Mouse (Mus musculus): ENCODE data around the gene Tmem160. TPM values are rescaled to one million over a fixed set of nuclear protein-coding genes. Genes with fewer than 3 reads are reported as not detected.

Tmem160 gene
- polyA plus RNA-seq, 1 experiment from 2014 or later: 90.2 TPM

DNA sequence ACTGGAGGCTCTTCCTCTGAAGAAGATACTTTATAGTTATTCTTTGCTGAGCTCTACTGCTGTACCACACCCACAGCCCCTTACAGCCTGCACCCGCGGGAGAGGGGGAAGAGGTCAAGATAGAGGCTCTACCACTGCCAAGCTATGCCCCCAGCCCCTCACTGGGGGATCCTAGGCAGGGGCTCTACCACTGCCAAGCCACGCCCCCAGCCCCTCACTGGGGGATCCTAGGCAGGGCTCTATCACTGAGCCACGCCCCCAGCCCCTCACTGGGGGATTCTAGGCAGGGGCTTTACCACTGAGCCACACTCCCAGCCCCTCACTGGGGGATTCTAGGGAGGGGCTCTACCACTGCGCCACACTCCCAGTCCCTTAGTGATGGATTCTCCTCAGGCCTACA is 3.7 kb downstream of the Tmem160 start:
- Histone ChIP-seq H3K36me3 (peaks cover 26% of the 10 kb centered on the region), H3K4me3 (no peak overlapping the region), H3K9me3 (0 out of 2 replicates have a peak, but pooled peaks cover 3% of the 10 kb centered on the region), H3K4me1 (peaks cover 12% of the 10 kb centered on the region), H3K27ac (no peak overlapping the region), H3K27me3 (ENCODE audit: insufficient read depth, poor library complexity, severe bottlenecking) (peaks cover 13% of the 10 kb centered on the region)
- 70% methylated on average over 5 of the region's 5 CpGs for WGBS
- DNase-seq (ENCODE audit: low spot score): no peak

DNA sequence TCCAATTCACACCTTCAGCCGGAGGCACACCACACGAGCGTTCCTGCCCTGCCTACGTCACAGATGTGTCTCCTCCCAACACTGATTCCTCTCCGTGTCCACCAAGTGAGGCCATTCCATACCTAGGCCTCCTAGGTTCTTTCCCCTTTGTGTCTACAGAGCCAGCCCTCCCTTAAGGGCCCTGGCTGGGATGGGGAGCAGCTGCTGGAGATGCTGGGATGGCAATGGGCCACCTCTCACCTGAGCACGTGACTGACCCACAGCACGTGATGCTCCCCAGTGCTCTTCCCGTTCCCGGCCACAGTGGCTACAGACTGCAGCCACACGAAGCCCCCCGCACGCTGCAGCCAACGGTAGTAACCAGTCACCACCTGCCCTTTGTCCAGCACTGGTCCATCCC is 8.0 kb downstream of the Tmem160 start:
- Histone ChIP-seq H3K36me3 (peaks cover 17% of the 10 kb centered on the region), H3K9me3 (0 out of 2 replicates have a peak, but pooled peaks cover 3% of the 10 kb centered on the region), H3K4me1 (no peaks in the 10 kb centered on the region), H3K27me3 (ENCODE audit: insufficient read depth, poor library complexity, severe bottlenecking) (peaks cover 31% of the 10 kb centered on the region), H3K4me3 (no peak overlapping the region), H3K27ac (no peak overlapping the region)
- no peak for DNase-seq (ENCODE audit: low spot score)
- 60% methylated on average over 13 of the region's 13 CpGs for WGBS

- Histone ChIP-seq H3K27ac (no peak overlapping the region), H3K27me3 (ENCODE audit: insufficient read depth, poor library complexity, severe bottlenecking) (peaks cover 31% of the 10 kb centered on the region), H3K4me3 (no peak overlapping the region), H3K4me1 (no peaks in the 10 kb centered on the region), H3K9me3 (0 out of 2 replicates have a peak, but pooled peaks cover 3% of the 10 kb centered on the region), H3K36me3 (peaks cover 11% of the 10 kb centered on the region)
- no peak for DNase-seq (ENCODE audit: low spot score)
- WGBS: 59% methylated on average over 6 of the region's 6 CpGs
These were observed 8.6 kb downstream of the Tmem160 start for GRCm38 (mm10) chr7:16461151-16461550.

DNA sequence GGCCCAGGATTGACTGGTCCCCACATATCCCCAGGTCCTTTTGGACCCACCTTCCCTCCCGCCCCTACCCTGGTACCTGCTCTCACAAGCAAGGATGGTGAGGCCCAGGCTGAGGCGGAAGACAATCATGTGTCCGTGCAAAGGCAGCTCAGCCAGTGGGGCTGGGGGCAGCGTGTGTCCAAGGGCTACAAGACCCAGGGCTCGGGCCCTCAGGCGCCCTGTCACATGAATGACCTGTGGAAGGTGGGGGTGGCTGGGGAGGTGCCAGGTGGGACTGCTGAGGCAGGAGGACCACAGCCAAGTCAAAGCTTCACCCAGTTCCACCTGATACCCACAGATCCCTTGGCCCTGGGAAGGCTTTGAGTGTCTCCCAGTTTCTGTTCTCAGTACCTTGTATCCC is 9.1 kb downstream of the Tmem160 start:
- no peaks in the 10 kb centered on the region for H3K4me1 ChIP-seq
- no peak overlapping the region for H3K27ac ChIP-seq
- no peak overlapping the region for H3K4me3 ChIP-seq
- DNase-seq (ENCODE audit: low spot score): no peak
- H3K36me3 ChIP-seq: peaks cover 7% of the 10 kb centered on the region
- WGBS: 78% methylated on average over 6 of the region's 6 CpGs
- 0 out of 2 replicates have a peak, but pooled peaks cover 3% of the 10 kb centered on the region for H3K9me3 ChIP-seq
- peaks cover 31% of the 10 kb centered on the region for H3K27me3 ChIP-seq (ENCODE audit: insufficient read depth, poor library complexity, severe bottlenecking)

GRCm38 (mm10) chr7:16463214-16463613 is 10.6 kb downstream of the Tmem160 start:
- Histone ChIP-seq H3K27me3 (ENCODE audit: insufficient read depth, poor library complexity, severe bottlenecking) (peaks cover 36% of the 10 kb centered on the region), H3K4me3 (no peak overlapping the region), H3K9me3 (0 out of 2 replicates have a peak, but pooled peaks cover 3% of the 10 kb centered on the region), H3K27ac (no peak overlapping the region), H3K36me3 (no peaks in the 10 kb centered on the region), H3K4me1 (peaks cover 8% of the 10 kb centered on the region; the same call in 1 of the 2 replicates)
- peak; percentile 89 for DNase-seq (ENCODE audit: low spot score)
- 6% methylated on average over 14 of the region's 14 CpGs for WGBS

GRCm38 (mm10) chr7:16465160-16465559 is 12.6 kb downstream of the Tmem160 start:
- WGBS: 13% methylated on average over 8 of the region's 8 CpGs
- no peaks in the 10 kb centered on the region for H3K9me3 ChIP-seq
- H3K4me1 ChIP-seq: peaks cover 8% of the 10 kb centered on the region; the same call in 1 of the 2 replicates
- H3K36me3 ChIP-seq: no peaks in the 10 kb centered on the region
- no peak for DNase-seq (ENCODE audit: low spot score)
- H3K4me3 ChIP-seq: no peak overlapping the region
- H3K27me3 ChIP-seq (ENCODE audit: insufficient read depth, poor library complexity, severe bottlenecking): peaks cover 54% of the 10 kb centered on the region
- H3K27ac ChIP-seq: no peak overlapping the region

GRCm38 (mm10) chr7:16465568-16465967 is 13.0 kb downstream of the Tmem160 start:
- no peak for DNase-seq (ENCODE audit: low spot score)
- Histone ChIP-seq H3K27me3 (ENCODE audit: insufficient read depth, poor library complexity, severe bottlenecking) (peaks cover 54% of the 10 kb centered on the region), H3K9me3 (no peaks in the 10 kb centered on the region), H3K4me3 (no peak overlapping the region), H3K36me3 (no peaks in the 10 kb centered on the region), H3K4me1 (peaks cover 8% of the 10 kb centered on the region; the same call in 1 of the 2 replicates), H3K27ac (no peak overlapping the region)
- WGBS: 86% methylated on average over 5 of the region's 5 CpGs

- H3K4me3 ChIP-seq: no peak overlapping the region
- H3K27ac ChIP-seq: no peak overlapping the region
- H3K27me3 ChIP-seq (ENCODE audit: insufficient read depth, poor library complexity, severe bottlenecking): peaks cover 54% of the 10 kb centered on the region
- H3K9me3 ChIP-seq: no peaks in the 10 kb centered on the region
- DNase-seq (ENCODE audit: low spot score): no peak
- H3K4me1 ChIP-seq: peaks cover 8% of the 10 kb centered on the region; the same call in 1 of the 2 replicates
- 49% methylated on average over 4 of the region's 4 CpGs for WGBS
- H3K36me3 ChIP-seq: no peaks in the 10 kb centered on the region
These were observed 14.0 kb downstream of the Tmem160 start for GRCm38 (mm10) chr7:16466565-16466964.

GRCm38 (mm10) chr7:16468115-16468514 is 15.5 kb downstream of the Tmem160 start:
- H3K27ac ChIP-seq: no peak overlapping the region
- peaks cover 62% of the 10 kb centered on the region for H3K27me3 ChIP-seq (ENCODE audit: insufficient read depth, poor library complexity, severe bottlenecking)
- H3K4me3 ChIP-seq: no peak overlapping the region
- 33% methylated on average over 5 of the region's 5 CpGs for WGBS
- H3K4me1 ChIP-seq: peaks cover 8% of the 10 kb centered on the region; the same call in 1 of the 2 replicates
- no peaks in the 10 kb centered on the region for H3K36me3 ChIP-seq
- DNase-seq (ENCODE audit: low spot score): no peak
- no peaks in the 10 kb centered on the region for H3K9me3 ChIP-seq

DNA sequence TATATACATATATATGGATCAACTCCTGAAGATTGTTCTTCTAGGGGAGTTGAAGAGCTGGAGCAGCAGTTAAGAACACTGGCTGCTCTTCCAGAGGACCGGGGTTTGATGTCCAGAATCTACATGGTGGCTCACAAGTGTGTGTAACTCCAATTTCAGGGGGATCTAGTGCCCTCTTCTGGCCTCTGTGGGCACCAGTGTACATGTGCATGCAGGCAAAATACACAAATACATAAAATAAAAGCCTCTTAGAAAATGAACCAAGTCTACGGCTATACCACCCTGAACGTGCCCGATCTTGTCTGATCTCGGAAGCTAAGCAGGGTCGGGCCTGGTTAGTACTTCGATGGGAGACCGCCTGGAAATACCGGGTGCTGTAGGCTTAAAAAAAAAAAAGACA is 19.0 kb downstream of the Tmem160 start:
- Histone ChIP-seq H3K4me1 (peaks cover 22% of the 10 kb centered on the region), H3K4me3 (no peak overlapping the region), H3K36me3 (no peaks in the 10 kb centered on the region), H3K27ac (no peak overlapping the region), H3K9me3 (no peaks in the 10 kb centered on the region), H3K27me3 (ENCODE audit: insufficient read depth, poor library complexity, severe bottlenecking) (peaks cover 89% of the 10 kb centered on the region)
- WGBS: 43% methylated on average over 9 of the region's 9 CpGs
- DNase-seq (ENCODE audit: low spot score): no peak

DNA sequence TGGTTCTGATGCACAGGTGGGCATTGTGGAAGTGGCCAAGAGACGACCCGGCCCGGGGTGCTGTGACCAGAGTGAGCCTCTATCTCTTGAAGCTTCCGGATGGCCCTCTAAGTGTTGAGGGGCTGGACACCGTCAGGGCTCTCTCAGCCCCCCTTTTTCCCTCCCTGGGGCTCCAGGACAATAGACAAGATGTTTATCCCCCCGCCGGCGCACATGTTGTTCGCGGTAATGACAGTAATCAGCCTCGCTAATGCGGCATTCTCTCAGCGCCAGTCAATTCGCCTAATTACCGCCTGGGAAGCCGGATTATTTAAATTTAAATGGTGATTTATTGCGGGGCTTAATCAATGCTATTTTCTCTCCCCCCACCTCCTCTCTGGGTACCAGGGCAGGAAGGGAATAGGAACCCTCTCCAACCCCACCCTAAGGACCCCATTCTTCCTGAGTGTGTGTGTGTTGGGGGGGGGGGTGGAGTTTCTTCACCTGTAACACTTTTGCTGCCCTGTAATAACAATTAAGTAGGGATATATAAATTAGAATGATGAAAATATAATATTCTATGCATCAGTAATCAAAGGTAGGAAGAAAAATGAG is 19.6 kb downstream of the Tmem160 start:
- no peaks in the 10 kb centered on the region for H3K9me3 ChIP-seq

DNA sequence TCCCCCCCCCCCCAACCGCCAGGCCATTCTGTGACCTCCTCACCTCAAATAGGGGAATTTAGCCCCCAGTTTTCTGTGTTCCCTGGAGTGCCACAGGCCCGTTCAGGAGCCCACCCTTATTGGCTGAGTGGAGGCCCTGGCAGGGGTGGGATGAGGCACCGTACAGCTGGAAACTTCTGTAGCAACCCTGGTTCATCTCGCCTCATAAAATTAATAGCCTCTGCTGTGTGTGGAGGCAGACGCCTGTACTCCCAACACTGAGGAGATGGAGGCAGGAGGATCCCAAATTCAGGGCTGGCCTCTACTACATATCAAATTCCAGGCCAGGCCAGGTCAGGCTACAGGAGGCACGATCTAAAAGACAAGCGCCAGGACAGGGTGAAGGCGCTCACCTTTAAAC is 21.3 kb downstream of the Tmem160 start:
- no peak overlapping the region for H3K4me3 ChIP-seq
- H3K4me1 ChIP-seq: peaks cover 18% of the 10 kb centered on the region
- peaks cover 92% of the 10 kb centered on the region for H3K27me3 ChIP-seq (ENCODE audit: insufficient read depth, poor library complexity, severe bottlenecking)
- H3K9me3 ChIP-seq: no peaks in the 10 kb centered on the region
- DNase-seq (ENCODE audit: low spot score): no peak
- H3K36me3 ChIP-seq: no peaks in the 10 kb centered on the region
- H3K27ac ChIP-seq: no peak overlapping the region
- WGBS: 57% methylated on average over 8 of the region's 8 CpGs

More for the DNA sequence above, 19.6 kb downstream of the Tmem160 start:
- Histone ChIP-seq H3K4me1 (peaks cover 26% of the 10 kb centered on the region), H3K36me3 (no peaks in the 10 kb centered on the region), H3K27ac (no peak overlapping the region), H3K27me3 (ENCODE audit: insufficient read depth, poor library complexity, severe bottlenecking) (peaks cover 95% of the 10 kb centered on the region), H3K4me3 (no peak overlapping the region)
- 9% methylated on average over 17 of the region's 17 CpGs for WGBS
- DNase-seq (ENCODE audit: low spot score): no peak

DNA sequence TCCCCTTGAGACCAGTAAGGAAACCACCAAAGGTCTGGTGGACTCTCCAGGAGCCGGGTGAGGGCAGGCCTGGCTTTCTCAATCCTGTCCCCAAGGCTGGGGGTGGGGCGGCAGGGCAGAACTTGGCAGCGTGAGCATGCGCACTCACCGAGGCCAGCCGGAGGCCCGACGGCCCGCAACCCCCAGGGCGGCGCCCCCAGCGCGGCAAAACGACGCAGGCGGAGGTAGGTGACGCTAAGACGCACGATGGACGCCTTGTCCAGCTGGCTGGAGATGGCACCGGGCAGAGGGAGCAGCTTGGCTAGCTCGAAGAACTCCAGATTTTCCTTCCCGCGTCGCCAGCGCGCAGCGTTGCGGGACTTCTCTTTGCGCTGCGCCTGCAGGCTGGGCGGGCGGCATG is 21.9 kb downstream of the Tmem160 start:
- no peak overlapping the region for H3K27ac ChIP-seq
- peak overlapping the region; percentile 48 for H3K4me3 ChIP-seq
- no peaks in the 10 kb centered on the region for H3K9me3 ChIP-seq
- peaks cover 18% of the 10 kb centered on the region for H3K4me1 ChIP-seq
- H3K27me3 ChIP-seq (ENCODE audit: insufficient read depth, poor library complexity, severe bottlenecking): peaks cover 86% of the 10 kb centered on the region
- no peak for DNase-seq (ENCODE audit: low spot score)
- H3K36me3 ChIP-seq: no peaks in the 10 kb centered on the region
- 4% methylated on average over 33 of the region's 33 CpGs for WGBS

DNA sequence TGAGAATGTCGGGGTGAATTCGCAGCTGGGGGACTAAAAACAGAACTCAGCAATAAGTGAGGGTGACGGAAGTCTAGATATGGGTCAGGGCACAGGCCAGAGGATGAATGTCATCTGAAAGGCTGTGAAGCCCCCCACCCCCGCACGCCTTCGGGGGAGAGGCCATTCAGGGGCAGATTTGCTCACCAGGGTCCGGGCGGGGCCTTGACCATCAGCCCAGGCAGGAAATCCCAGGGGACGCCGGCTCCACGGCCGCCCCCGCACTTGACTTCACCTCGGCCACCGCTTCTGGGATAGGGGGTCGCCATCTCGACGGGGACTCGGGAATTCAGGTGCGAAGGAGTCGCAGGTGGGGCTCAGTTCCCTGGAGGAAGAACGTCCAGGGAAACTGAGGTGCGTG is 22.7 kb downstream of the Tmem160 start:
- Histone ChIP-seq H3K4me1 (peaks cover 18% of the 10 kb centered on the region), H3K36me3 (no peaks in the 10 kb centered on the region), H3K27ac (no peak overlapping the region), H3K4me3 (peak overlapping the region; percentile 40), H3K27me3 (ENCODE audit: insufficient read depth, poor library complexity, severe bottlenecking) (peaks cover 81% of the 10 kb centered on the region), H3K9me3 (no peaks in the 10 kb centered on the region)
- 3% methylated on average over 23 of the region's 23 CpGs for WGBS
- DNase-seq (ENCODE audit: low spot score): no peak
